Mouse (Mus musculus) fat pad, adult 2 months (tissue): Measurements from ENCODE around the gene Kcnk10.
"Not testable (repeated sequence)": the region's sequence is repeated elsewhere in the genome, so short reads cannot be mapped to it uniquely, and the experiment has no call there.

Source experiments
- DNase-seq: peaks from one replicate; pipeline ENCODE4 v3.0.0-alpha.2; 2011; ENCODE audit warnings: low read depth, low spot score; ENCODE audit errors: extremely low read depth

Kcnk10 gene

DNA sequence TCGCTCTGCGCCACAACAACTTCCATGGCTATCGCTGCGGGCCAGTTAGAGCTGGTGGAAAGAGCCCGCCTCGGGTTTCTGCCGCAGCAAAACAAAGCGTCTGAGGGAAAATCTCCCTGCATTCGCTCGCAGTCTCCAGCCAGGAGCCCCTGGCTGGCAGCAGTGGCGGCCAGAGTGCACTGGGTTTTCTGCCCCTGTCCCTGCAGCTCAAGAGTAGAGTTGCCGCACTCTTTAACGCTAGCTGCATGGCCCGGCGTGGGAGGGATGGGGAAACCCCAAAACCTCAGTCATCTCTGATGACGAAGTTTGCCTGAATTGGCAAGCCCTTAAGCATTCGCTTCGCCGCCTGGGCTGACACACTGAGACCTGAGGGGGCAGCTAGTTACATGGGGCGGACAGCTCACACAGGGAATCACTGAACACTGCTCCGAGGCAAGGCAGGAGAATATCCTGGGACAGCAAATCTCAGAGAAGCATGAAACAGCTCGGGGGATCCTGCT, at the start of gene Kcnk10:
Gene Kcnk10, minus strand, starts transcription at position 450 of the 500 bp plus-strand sequence.
- DNase-seq = no peak

DNA sequence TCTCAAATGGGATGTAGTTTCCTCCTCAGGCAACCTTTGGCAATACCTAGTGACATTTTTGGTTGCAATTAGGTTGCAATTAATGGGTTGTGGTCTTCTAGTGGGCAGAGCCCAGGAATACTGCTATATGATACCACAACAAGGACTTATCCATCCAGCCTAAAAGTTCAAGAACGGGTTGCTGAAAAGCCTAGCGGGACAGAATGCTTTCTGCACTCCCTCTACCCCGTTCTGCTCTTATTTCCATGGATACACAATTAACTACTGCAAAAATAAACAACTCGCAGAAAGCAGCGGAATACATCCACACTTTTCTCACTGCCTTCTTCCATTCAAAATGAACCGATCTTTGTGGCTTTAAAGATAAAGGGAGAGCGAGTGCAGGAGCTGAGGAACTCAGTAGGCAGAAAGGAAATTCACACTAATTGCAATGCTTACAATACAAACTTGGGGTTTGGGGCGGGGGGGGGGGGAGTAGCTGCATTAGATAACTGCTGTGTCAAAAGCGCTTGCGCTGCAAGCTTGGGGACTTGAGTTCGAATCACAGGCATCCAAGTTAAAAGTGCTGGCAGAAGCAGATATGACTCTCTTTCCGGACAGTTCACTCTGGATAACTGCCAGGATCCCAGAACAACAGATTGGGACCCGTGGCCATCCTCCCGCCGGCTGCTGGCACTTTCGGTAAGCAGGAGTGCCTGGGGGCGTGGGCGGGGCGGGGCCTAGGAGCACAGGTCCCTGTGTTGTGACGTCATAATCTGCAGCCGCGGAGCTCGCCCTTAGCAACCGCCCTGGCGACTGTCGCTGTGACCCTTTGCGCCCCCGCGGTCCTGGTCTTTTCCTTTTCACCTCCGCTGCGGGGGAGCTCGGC, 49.5 kb upstream of the Kcnk10 start, which contains the start of gene Spata7:
Gene Spata7, plus strand, starts transcription at position 766 of the 868 bp plus-strand sequence.
- DNase-seq = no peak

DNA sequence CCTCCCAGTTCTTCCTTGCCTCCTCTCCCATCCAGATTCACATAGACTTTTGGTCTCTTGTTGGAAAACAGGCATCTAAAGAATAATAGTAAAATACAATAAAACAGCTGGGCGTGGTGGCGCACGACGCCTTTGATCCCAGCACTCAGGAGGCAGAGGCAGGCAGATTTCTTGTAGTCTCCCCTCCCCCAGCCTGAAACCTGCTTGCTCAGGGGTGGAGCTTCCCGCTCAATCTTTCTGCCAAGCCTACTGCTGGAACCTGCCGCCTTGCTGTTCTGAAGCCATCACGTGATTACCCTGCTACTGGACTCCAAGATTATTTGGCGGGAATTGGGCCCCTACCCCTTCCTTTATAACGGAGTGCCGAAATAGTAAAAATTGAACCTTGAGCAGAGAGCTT, 45.2 kb upstream of the Kcnk10 start:
- not testable (repeated sequence) for DNase-seq

DNA sequence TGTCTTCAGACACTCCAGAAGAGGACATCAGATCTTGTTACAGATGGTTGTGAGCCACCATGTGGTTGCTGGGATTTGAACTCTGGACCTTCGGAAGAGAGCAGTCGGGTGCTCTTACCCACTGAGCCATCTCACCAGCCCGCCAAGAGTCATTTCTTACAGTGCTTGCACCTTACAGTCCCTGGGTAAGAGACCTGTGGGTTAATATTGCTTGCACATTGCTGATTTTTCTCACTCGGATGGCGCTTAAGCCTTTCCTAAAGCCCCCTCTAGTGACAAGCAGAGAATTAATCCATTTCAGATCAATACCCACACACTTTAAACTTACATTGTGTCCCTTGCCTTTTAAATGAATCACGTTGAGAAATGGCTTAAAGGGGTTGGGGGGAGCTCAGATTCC, 42.8 kb upstream of the Kcnk10 start:
- not testable (repeated sequence) for DNase-seq

DNA sequence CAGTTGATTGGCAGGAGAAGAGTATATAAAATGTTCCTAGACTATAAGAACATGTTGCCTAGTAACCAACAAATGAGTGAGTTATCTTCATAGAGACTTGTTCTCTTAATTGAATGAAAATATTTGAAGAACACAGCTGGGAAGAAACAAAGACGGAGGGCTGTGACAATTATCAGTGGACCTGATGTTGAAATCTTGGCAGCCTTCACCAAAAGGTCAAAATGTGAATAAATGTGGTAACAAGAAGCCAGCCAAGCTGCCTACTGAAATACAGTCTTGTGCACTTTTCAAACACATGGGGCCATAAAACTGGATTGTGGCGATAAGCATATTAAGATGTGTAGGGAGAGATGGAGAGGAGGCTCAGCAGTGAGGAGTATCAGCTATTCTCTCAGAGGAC, 41.4 kb upstream of the Kcnk10 start:
- no peak for DNase-seq

DNA sequence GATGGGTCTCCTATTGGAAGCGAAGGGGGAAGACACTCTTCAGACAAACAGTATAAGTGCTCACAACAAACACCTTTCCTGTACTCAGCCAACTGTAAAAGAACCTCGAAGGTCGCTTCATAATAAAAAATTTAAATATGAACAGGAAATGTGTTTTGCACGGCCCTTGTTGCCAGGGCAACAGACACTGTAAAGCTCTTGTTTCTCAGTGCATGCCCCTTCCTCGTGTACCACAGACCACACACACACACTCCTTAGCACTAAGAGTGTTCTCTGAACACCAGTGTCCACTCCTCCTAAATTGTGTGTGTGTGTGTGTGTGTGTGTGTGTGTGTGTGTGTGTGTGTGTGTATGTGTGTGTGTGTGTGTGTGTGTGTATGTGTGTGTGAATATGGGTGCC, 37.6 kb upstream of the Kcnk10 start:
- no peak for DNase-seq

DNA sequence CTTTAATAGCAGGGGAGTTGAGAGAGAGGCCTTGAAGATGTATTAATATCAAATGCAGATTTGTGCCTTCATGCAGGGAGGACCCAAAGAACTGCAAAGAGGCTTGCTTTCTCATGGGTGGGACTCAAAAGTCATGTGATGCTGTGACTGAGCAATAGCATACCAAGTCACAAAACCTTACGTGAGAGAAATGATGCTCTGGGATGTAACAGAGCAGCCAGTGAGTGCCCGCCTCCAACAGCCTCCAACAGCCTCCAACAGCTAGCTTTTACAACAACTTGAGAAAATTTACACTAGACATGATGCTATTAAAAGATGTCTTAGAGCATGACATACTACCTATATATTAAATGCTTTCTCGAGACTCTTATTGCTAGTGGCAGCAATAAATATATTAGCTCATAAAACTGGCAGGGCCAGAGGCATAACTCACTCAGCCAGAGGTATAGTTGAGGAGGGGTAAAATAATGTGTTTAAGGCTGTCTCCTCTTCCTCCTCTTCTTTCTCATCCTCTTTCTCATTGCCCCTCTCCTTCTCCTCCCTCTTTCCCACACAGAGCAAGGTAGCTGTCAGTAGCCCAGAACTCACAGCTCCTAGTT, 36.9 kb upstream of the Kcnk10 start:
- no peak for DNase-seq

DNA sequence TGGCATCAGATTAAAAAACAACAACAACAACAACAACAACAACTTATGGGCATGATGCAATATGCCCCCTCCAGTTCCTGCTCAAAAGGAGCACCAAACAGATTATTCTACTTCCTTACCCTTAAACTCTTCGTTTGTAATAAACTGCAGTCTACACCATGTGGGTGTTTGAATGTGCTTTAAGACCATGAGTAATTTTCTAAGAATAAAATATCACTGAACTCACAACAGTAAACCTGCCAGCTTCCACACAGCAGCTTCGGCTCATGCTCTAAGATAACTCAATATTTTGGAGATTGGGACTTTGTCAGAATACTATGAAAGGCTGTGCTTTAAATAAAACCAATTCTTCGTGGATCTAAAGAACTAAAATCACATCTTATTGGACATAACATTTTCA, 32.2 kb upstream of the Kcnk10 start:
- DNase-seq = no peak

DNA sequence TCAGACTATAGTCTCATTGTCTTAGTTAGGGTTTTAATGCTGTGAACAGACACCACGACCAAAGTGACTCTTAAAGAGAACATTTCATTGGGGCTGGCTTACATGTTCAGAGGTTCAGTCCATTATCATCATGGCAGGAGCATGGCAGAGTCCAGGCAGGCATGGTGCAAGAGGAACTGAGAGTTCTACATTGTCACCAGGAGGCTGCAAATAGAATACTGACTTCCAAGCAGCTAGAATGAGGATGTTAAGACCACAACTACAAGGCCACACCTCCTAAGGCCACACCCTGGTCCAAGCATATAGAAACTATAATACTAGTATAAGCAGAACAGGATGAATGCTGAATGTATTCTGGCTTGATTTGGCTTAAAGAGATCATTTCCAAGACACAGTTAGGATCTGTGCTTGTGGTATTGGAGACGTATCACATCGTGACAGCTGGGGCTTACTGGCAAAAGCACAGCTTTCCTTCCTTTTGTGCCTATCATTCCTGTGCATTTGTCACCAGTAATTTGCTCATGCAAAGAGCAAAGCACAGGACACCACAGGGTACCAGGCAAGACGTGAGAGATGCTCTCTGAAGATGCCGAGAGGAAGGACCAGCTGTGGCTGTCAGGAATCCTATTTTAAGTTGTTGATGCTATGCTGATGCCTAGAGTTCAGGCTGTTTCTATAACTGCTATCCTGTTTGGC, 28.6 kb upstream of the Kcnk10 start:
- no peak for DNase-seq

DNA sequence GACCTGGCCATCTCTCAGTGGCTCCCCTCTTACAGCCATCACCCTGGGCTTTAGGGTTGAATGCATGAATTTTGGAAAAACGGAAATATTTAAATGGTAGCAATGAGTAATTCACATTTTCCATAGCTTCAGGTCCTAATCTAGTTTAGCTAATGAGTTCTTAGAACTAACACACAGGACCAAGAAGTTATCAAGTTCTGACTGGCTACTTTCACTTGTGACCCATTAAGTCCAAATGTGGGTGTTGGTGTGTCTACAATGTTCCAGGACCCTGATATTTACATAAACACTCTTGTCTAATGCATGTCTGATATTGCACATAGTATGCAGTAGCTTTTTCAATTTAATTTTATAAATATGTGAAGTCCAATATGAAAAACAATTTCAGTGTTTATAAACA, 27.2 kb upstream of the Kcnk10 start:
- DNase-seq = no peak

DNA sequence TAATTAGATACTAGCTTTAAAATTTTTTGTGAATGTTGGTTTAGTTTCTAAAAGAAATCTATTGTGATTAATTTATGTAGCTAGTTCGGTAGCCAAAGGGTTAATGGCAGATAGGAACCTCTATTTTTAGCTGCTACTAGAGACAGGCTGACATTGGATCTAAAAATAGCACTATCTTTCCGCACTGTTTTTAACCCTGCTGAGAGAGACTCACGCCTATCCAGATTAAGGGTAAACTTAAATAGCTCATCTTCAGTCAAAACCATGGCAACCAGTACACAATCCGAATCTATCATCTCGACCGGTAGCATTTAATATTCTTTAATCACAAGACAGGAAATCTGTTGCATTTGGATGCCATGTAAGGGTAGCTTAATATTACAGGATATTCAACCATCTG, 24.0 kb upstream of the Kcnk10 start:
- no peak for DNase-seq

DNA sequence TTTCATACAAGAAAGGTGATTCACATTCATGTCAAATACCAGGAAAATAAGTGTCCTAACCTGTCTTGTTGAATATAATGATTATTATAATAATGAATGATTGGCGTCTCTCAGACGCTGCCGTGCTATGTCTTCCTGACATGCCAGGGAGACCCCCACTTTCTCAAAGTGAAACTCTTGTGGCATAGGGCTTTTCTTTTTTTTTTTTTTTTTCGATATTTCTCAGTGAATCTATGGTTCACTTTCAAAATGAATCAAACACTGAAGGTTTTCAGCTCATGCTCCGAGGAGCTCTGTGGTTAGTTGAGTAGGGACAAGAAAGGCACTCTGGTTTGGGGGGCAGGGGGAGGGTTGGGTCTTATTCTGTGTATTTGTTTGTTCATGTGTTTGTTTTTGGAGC, 22.8 kb upstream of the Kcnk10 start:
- no peak for DNase-seq

DNA sequence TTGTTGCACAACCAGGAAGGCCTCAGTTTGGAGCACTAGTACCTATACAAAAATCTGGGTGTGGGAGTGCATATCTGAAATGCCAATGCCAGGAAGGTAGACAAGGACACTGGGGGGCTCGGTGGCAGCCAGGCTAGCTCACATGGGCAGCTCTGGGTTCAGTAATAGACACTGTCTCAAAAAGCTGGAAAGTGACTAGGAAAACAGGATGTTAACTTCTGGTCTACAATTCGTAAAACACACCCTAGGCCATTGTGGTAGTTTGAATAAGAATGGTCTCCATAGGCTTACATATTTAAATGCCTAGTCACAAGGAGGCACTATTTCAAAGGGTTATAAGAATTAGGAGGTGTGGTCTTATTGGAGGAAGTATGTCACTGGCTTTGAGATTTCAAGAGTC, 12.9 kb upstream of the Kcnk10 start:
- no peak for DNase-seq

DNA sequence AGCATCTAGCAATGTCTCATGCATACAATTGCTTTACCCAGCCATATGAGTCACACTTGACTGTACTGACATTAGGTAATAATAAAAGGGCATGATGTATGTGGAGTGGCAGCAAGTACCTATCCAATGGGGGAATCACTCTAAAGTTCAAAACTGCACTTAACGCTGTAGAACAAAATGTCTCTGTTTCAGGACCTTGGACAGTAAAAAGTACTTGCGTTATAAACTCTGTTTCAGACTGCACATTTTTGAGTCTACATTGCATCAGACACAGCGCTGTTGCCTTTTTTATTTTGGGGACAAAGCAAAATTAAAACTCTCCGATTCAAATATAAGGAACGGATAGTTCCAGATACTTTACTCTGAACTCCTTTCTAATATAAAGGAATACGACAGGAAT, 10.5 kb upstream of the Kcnk10 start:
- no peak for DNase-seq

DNA sequence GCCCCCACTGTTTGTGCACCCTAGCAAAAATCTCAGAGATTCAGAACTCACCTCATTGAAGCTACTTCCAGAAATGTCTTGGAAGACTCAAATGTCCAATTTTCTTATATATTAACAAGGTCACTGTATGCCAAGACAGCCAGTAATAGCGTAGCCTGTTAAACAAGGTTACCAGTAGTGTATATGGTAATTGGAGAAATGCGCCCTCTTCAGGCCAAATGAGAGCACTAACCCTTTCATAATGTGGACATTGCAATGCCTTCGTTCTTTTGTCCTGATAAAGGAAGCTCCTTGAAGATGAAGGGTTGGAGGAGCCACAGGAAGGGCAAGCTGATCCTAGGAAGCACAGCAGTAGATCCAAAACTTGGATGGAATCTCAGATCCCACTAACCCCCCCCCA, 7.2 kb upstream of the Kcnk10 start:
- DNase-seq = no peak

DNA sequence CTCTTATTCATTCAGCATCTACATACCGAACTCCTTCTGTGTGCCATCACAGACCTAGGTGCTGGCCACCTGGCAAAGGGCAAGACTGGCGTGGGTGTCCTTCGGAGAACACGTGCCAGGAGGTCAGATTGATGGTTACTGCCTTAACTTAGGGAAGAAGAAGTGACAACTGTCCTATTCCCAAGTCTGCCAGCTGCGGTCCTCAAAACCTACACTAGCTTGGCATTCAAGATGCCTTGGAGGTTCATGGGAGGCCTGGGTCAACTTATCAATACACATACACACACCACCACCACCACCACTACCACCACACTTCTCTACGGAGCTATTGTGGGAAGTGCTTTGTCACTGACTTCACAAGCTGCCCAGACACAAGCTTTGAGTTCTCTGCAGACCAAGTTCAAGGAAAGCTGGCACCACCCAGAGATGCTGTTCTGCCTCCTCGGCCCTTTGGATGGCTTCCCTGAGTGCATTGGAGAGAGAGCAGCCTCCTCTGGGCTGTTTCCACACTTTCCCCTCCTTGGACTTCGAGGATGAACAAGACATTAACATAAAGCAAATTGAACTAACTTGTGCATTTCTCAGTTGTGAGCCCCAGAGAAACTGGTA, 2.1 kb downstream of the Kcnk10 start:
- DNase-seq = no peak

DNA sequence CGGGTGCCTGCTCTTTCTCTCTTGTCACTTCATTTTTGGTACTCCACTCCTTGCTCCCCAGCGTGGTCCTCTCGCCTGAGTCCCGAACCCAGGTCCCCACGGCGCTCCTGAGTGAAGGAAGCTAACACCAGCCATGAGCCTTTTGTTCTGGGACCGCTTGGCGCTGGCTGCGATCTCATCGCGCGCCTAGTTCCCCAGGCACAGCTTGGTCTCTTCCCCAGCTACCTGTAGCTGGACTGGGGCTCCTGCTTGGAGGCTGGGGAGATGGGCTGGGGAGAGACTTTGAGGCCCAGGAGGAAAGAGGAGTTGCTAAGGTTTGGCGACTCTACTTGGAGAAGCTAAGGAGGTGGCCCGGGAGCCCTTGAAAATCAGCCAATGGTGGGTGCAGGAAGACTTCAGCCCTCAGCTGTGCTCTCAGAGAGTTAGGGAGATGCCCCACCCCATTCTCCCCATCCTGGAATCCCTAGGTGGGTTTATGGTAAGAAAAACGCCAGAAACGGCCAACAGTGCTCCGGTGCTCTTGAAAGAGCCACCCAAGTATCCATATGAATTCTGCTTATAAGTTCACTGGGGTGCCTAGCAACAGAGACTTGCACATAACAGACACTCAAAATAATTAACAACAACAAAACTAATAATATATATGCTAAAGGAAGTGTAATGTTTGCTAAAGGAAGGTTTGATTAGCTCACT, 2.8 kb downstream of the Kcnk10 start:
- DNase-seq = no peak

DNA sequence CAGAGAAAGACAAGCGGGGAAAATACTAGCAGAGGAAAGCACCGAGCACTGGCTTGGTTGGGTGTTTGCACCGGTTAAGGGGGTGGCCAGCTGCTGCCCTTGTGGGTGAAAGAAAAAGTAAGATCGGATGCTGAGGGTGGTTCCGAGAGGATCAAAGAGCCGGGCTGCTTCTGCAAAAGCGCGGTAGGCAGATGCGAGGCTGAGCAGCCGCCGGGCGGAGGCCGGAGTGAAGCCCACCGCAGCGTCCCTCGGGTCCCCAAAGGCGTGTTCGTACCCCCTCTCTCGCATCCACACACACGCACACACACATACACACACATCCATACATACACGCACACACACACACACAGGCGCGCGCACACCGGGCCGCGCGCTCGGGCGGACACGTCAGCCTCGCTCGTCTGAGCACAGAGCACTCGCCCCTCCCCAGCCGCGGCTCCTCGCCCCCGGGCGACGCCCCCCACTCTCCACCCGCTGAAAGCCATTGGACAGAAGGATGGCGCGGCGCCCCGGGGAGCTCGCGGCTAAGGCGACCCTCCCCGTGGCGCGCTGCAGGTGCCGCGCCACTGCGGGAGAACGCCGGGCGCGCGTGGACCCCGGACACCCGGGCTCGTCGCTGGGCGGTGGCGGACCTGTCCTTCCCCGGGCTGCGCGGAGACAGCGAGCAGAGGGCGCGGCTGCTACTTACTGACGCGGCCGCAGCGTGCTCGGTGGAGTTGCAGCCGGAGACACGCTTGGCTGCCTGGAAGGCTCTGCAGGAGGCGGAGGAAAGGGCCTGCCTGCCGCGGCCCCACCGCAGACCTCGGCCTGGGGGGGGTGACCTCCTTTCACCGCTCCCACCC, 3.5 kb downstream of the Kcnk10 start:
- DNase-seq = no peak

DNA sequence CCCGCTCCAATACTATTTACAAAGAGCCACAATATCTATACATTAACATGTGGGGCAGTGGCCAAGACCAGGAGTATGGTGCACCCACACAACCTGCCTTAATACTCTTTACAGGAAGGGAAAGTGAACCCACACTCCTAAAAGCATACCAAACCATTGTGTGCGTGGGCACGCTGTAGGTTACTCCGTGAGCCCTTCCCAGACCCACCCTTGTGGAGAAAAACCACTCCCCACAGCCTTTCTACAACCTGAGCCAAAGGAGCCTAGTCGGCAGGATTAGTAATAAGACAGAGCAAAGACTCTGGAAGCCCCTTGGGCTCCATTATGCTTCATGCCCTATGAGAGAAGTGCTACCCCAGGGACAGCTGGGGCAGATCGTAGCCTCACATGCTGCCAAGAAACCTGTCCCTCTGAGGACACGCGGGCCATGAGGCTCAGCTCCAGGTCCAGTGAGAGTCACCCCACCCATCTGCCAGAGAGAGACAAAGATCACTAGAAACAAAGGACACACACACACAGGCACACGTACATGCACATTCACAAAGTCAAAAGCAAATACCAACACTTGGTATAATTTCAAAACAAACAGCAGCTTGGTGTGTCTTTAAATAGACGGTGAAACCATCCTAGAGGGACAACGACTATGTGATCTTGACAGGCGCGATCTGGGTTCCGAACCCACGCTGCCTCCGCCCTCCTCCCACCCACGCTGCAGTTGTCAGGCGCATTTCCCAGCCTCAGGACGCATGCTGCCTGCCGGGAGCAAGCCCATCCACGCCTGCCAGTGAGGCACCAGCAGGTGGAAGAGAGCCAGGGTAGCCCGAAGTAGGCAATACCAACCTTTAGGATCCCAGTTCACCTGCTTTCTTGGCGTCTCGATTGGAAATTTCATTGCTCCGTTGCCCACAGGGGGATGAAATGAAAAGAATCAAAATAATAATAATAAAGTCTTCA, 4.5 kb downstream of the Kcnk10 start:
- DNase-seq = no peak
